Mouse (Mus musculus): ENCODE measurements around the gene Nsf. TPM values are rescaled to one million over a fixed set of nuclear protein-coding genes. Genes with fewer than 3 reads are reported as not detected.

Gene Nsf
- total and polyA plus RNA-seq, 3 experiments: 37.9 to 40.2 TPM; not detected in 1

DNA sequence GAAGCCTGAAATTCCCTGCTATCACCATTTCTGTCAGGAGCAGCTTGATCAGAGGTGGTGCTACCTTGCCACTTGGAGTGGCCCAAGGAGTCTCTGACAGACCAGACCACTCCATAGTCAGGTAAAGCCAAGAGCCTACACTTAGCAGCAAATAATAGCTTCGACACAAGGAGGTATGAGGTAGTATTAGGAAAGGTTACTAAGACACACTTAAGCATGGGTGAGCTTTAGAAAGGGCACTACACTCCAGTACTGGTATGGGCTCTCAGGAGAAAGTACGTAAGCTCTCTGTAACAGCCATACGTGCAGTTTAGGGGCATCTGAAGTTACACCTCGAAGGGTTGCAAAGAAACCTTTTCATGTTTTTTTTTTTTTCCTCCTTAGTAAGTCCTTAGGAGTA lies 11.1 kb downstream of the Nsf start:
- H3K36me3 ChIP-seq (ENCODE audit: control insufficient read depth in 1 of 2, insufficient read depth in 2 of 2, low read length in 2 of 2): peaks cover 2 to 6% of the 10 kb centered on the region in 2 experiments; a peak in 3 of 4 replicates
- no peak overlapping the region for H3K9ac ChIP-seq (ENCODE audit: control insufficient read depth, low read depth, low read length, poor library complexity, severe bottlenecking)

DNA sequence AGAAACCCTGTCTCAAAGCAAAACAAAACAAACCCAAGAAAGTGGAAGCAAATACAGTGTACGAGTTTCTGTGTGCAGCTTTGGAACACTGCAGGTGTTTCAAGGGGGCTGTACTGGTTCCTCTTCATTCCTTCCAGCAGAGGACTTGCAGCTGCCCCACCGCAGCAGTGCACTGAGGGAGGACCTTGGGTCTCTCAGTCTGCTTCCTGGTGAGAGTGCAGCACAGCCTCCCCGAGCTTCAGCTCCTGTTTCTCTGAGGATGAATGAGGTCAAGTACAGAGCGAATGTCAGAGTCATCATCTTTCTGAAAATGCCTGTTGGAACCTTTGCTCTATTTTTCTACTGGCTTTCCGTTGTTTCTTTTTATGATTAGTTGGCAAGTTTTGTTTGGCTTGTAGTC lies 12.5 kb downstream of the Nsf start:
- Histone ChIP-seq H3K4me3 (ENCODE audit: control insufficient read depth in 1 of 2, insufficient read depth in 1 of 2, low read depth in 2 of 2, low read length in 2 of 2) (no peak overlapping the region), H3K4me1 (ENCODE audit: control insufficient read depth in 1 of 2, insufficient read depth in 2 of 2, low read length in 2 of 2) (no peaks in the 10 kb centered on the region), H3K27ac (ENCODE audit: control insufficient read depth, low read depth, low read length) (no peak overlapping the region), H3K9me3 (replicated peaks; ENCODE audit: insufficient read depth, low read length) (no peaks in the 10 kb centered on the region), H3K36me3 (ENCODE audit: control insufficient read depth in 1 of 2, insufficient read depth in 2 of 2, low read length in 2 of 2) (peaks cover 2 to 6% of the 10 kb centered on the region in 2 experiments; a peak in 3 of 4 replicates), H3K9ac (ENCODE audit: control insufficient read depth, low read depth, low read length, poor library complexity, severe bottlenecking) (no peak overlapping the region), H3K27me3 (ENCODE audit: control insufficient read depth in 1 of 2, insufficient read depth in 2 of 2, low read length in 2 of 2) (no peaks in the 10 kb centered on the region), H3K79me2 (ENCODE audit: control insufficient read depth, insufficient read depth, low read length, poor library complexity) (peaks cover 3% of the 10 kb centered on the region; the same call in 1 of the 2 replicates)
- no peak for DNase-seq (ENCODE audit: low read depth, low spot score)
- TF ChIP-seq POLR2A (IDR thresholded peaks at IDR 0.05; ENCODE audit: control insufficient read depth in 1 of 2, insufficient read depth in 1 of 2, low read depth in 1 of 2, low read length in 2 of 2, poor library complexity in 1 of 2) (no peak), KAT2A (conservative IDR thresholded peaks at IDR 0.05; ENCODE audit: low read depth, low read length) (no peak), MAZ (IDR thresholded peaks at IDR 0.05; ENCODE audit: low read depth, low read length) (no peak), GABPA (IDR thresholded peaks at IDR 0.05; ENCODE audit: low read depth, low read length) (no peak)

More for the DNA sequence above, 11.1 kb downstream of the Nsf start:
- H3K4me3 ChIP-seq (ENCODE audit: control insufficient read depth in 1 of 2, insufficient read depth in 1 of 2, low read depth in 2 of 2, low read length in 2 of 2): no peak overlapping the region
- H3K79me2 ChIP-seq (ENCODE audit: control insufficient read depth, insufficient read depth, low read length, poor library complexity): peaks cover 3% of the 10 kb centered on the region
- 0 out of 4 replicates have a peak, but pooled peaks cover 0 to 2% of the 10 kb centered on the region in 2 experiments for H3K4me1 ChIP-seq (ENCODE audit: control insufficient read depth in 1 of 2, insufficient read depth in 2 of 2, low read length in 2 of 2)
- no peaks in the 10 kb centered on the region for H3K27me3 ChIP-seq (ENCODE audit: control insufficient read depth in 1 of 2, insufficient read depth in 2 of 2, low read length in 2 of 2)
- no peak overlapping the region for H3K27ac ChIP-seq (ENCODE audit: control insufficient read depth, low read depth, low read length)
- DNase-seq (ENCODE audit: low read depth, low spot score): no peak
- no peaks in the 10 kb centered on the region for H3K9me3 ChIP-seq (replicated peaks; ENCODE audit: insufficient read depth, low read length)
- no peak for TF ChIP-seq E2F4 (IDR thresholded peaks at IDR 0.05; ENCODE audit: borderline replicate concordance, low read depth, low read length)
- no peak for TF ChIP-seq POLR2A (IDR thresholded peaks at IDR 0.05; ENCODE audit: control insufficient read depth in 1 of 2, insufficient read depth in 1 of 2, low read depth in 1 of 2, low read length in 2 of 2, poor library complexity in 1 of 2)
- TF ChIP-seq BHLHE40 (IDR thresholded peaks at IDR 0.05; ENCODE audit: borderline replicate concordance, low read depth, low read length): no peak
- no peak for TF ChIP-seq ZC3H11A (IDR thresholded peaks at IDR 0.05; ENCODE audit: low read depth, low read length)
- TF ChIP-seq ZKSCAN1 (IDR thresholded peaks at IDR 0.05; ENCODE audit: low read depth, low read length): no peak
- TF ChIP-seq SIN3A (IDR thresholded peaks at IDR 0.05; ENCODE audit: low read length): no peak
- TF ChIP-seq TCF12 (IDR thresholded peaks at IDR 0.05; ENCODE audit: low read depth, low read length): no peak

DNA sequence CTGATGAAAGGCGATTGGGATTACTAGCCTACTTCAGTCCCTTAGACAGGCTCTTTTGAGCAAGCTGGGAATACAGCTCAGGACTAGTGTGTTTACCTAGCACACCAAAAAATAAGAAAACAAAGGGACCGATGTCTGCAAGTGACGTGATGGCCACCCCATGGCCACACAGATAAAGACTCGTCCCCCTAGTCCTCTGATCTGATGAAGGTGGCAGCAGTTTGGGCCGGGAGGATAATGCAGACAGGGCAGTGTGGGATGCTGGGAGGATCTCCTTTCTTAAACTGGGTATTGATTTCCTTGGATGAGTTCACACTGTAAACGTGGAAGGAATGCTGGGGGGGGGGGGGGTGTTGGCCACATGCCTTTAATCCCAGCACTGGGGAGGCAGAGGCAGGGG lies 13.0 kb downstream of the Nsf start:
- peaks cover 2 to 6% of the 10 kb centered on the region in 2 experiments; a peak in 3 of 4 replicates for H3K36me3 ChIP-seq (ENCODE audit: control insufficient read depth in 1 of 2, insufficient read depth in 2 of 2, low read length in 2 of 2)
- peaks cover 5% of the 10 kb centered on the region; the same call in 1 of the 2 replicates for H3K79me2 ChIP-seq (ENCODE audit: control insufficient read depth, insufficient read depth, low read length, poor library complexity)
- DNase-seq (ENCODE audit: low read depth, low spot score): no peak
- no peaks in the 10 kb centered on the region for H3K27me3 ChIP-seq (ENCODE audit: control insufficient read depth in 1 of 2, insufficient read depth in 2 of 2, low read length in 2 of 2)
- no peaks in the 10 kb centered on the region for H3K4me1 ChIP-seq (ENCODE audit: control insufficient read depth in 1 of 2, insufficient read depth in 2 of 2, low read length in 2 of 2)
- no peak for TF ChIP-seq ZNF384 (IDR thresholded peaks at IDR 0.05; ENCODE audit: low read depth, low read length)
- no peak for TF ChIP-seq MYB (IDR thresholded peaks at IDR 0.05; ENCODE audit: low read depth, low read length)
- no peak for TF ChIP-seq CHD1 (IDR thresholded peaks at IDR 0.05; ENCODE audit: low read depth, low read length)
- TF ChIP-seq MXI1 (IDR thresholded peaks at IDR 0.05; ENCODE audit: low read depth, low read length): no peak
- no peak for TF ChIP-seq POLR2AphosphoS5 (IDR thresholded peaks at IDR 0.05; ENCODE audit: borderline replicate concordance, low read depth, low read length)
- TF ChIP-seq ZMIZ1 (IDR thresholded peaks at IDR 0.05; ENCODE audit: low read depth, low read length): no peak
- TF ChIP-seq JUND (IDR thresholded peaks at IDR 0.05; ENCODE audit: low read depth, low read length): no peak
- TF ChIP-seq MAX (IDR thresholded peaks at IDR 0.05; ENCODE audit: low read length): no peak
- no peak for TF ChIP-seq HCFC1 (IDR thresholded peaks at IDR 0.05; ENCODE audit: low read depth, low read length)
- no peak for TF ChIP-seq TBP (IDR thresholded peaks at IDR 0.05; ENCODE audit: low read depth, low read length)
- TF ChIP-seq SIN3A (IDR thresholded peaks at IDR 0.05; ENCODE audit: low read length): no peak
- TF ChIP-seq POLR2A (IDR thresholded peaks at IDR 0.05; ENCODE audit: control insufficient read depth in 1 of 2, insufficient read depth in 1 of 2, low read depth in 1 of 2, low read length in 2 of 2, poor library complexity in 1 of 2): no peak
- TF ChIP-seq TCF12 (IDR thresholded peaks at IDR 0.05; ENCODE audit: low read depth, low read length): no peak
- no peak for TF ChIP-seq TAL1 (IDR thresholded peaks at IDR 0.05; ENCODE audit: low read length)
- no peak for TF ChIP-seq CHD2 (IDR thresholded peaks at IDR 0.05; ENCODE audit: low read length)
- no peaks in the 10 kb centered on the region for H3K9me3 ChIP-seq (replicated peaks; ENCODE audit: insufficient read depth, low read length)
- no peak overlapping the region for H3K4me3 ChIP-seq (ENCODE audit: control insufficient read depth in 1 of 2, insufficient read depth in 1 of 2, low read depth in 2 of 2, low read length in 2 of 2)
- no peak overlapping the region for H3K27ac ChIP-seq (ENCODE audit: control insufficient read depth, low read depth, low read length)
- H3K9ac ChIP-seq (ENCODE audit: control insufficient read depth, low read depth, low read length, poor library complexity, severe bottlenecking): no peak overlapping the region
